Mouse (Mus musculus) heart, embryonic 12.5 days (tissue): ENCODE data around the gene Cdc34b. TPM values are rescaled to one million over a fixed set of nuclear protein-coding genes. Genes with fewer than 3 reads are reported as not detected.

Source experiments
- ATAC-seq: fragments of 200-750 bp; cut with Nextera tagmentation; 2 replicates; pipeline ENCODE4 v1.8.0; 2017; ENCODE audit warnings: moderate TSS enrichment, moderate library complexity; ENCODE audit not compliant: insufficient number of reproducible peaks, low FRiP score
- H3K27ac ChIP-seq: fragments of 300-500 bp; sonication (generic); 2 replicates; pipeline ENCODE4 v1.5.1; 2016; ENCODE audit warnings: mild to moderate bottlenecking, moderate library complexity; ENCODE audit not compliant: poor library complexity, severe bottlenecking
- H3K27me3 ChIP-seq: fragments of 300-500 bp; sonication (generic); replicated peaks from 2 replicates; pipeline ENCODE4 v1.6.1; 2016; ENCODE audit warnings: mild to moderate bottlenecking, moderate library complexity
- H3K36me3 ChIP-seq: fragments of 300-500 bp; sonication (generic); 2 replicates; pipeline ENCODE4 v1.6.1; 2016; ENCODE audit warnings: mild to moderate bottlenecking, moderate library complexity
- H3K4me1 ChIP-seq: fragments of 300-500 bp; sonication (generic); replicated peaks from 2 replicates; pipeline ENCODE4 v1.6.1; 2016; ENCODE audit warnings: mild to moderate bottlenecking
- H3K4me2 ChIP-seq: fragments of 300-500 bp; sonication (generic); 2 replicates; pipeline ENCODE4 v1.6.1; 2016; ENCODE audit warnings: mild to moderate bottlenecking, moderate library complexity
- H3K4me3 ChIP-seq: fragments of 300-500 bp; sonication (generic); 2 replicates; pipeline ENCODE4 v1.5.1; 2016; ENCODE audit warnings: mild to moderate bottlenecking
- H3K9ac ChIP-seq: fragments of 300-500 bp; sonication (generic); 2 replicates; pipeline ENCODE4 v1.6.1; 2016; ENCODE audit warnings: mild to moderate bottlenecking, moderate library complexity
- H3K9me3 ChIP-seq: fragments of 300-500 bp; sonication (generic); replicated peaks from 2 replicates; pipeline ENCODE4 v1.6.1; 2016; ENCODE audit warnings: mild to moderate bottlenecking, moderate library complexity
- WGBS: fragments of 180-500 bp; shearing (Covaris S2); methylation state at CpG from one replicate; pipeline ENCODE4 v1.1.7; 2016; 5-methylcytosine and 5-hydroxymethylcytosine counted together
- polyA plus RNA-seq: library from polyadenylated mRNA; unstranded; fragments of >200 nt; fragmentation: Nextera tagmentation; extraction: Ambion mirVana; gene quantifications from 2 replicates; pipeline ENCODE4 v1.2.1, GENCODE M21; 2016

Gene Cdc34b
- polyA plus RNA-seq, 1 experiment from 2014 or later: not detected

DNA sequence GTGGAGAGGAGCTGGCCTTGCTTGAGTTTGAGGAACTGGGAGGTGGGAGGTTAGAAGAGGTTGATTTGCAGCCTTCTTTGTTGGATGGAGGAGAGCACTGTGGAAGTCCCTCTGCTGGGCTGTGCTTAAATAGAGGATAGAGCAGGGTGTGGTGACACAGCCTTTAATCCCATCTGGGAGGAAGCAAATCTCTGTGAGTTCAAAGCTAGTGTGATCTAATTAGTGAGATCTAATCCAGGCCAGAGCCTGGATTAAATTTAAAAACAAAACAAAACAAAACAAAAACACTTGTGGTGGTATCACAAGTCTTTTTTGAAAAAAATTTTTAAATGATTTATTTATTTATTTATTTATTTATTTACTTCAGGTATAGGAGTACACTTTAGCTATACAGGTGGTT, 41.0 kb downstream of the Cdc34b start, which contains the start of gene Tmem92:
Gene Tmem92 (minus strand): TSS at position 101 of the 400 bp plus-strand sequence.
- Histone ChIP-seq H3K4me2 (no peak within 1 kb of the TSS), H3K36me3 (no peaks in the 10 kb centered on the region), H3K4me3 (no peak within 1 kb of the TSS), H3K9me3 (no peaks in the 10 kb centered on the region), H3K27ac (no peak within 1 kb of the TSS), H3K4me1 (no peaks in the 10 kb centered on the region), H3K9ac (no peak within 1 kb of the TSS), H3K27me3 (peaks cover 8% of the 10 kb centered on the region; the same call in 1 of the 2 replicates)
- ATAC-seq: no peak

DNA sequence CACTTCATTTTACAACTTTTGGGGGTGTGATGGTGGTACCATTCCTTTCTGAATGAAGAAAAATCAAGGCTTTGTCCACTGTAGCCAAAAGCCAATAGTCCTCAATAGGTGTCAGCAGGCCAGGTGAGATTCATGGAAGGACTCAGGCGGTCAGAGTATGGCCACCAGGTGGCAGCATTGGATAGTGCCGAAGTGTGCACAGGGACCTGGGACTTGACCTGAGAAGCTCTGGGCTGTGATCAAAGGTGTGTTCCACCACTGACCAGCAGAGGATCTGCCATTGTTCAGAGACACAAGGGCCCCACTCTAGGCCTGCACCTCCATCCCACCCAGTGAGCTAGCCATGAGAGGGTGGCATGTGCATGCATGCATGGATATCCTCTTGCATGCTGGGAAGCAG, 43.7 kb downstream of the Cdc34b start:
- H3K9ac ChIP-seq: no peak overlapping the region
- H3K27ac ChIP-seq: no peak overlapping the region
- no peak overlapping the region for H3K4me3 ChIP-seq
- ATAC-seq: no peak
- 0 out of 2 replicates have a peak, but pooled peaks cover 6% of the 10 kb centered on the region for H3K27me3 ChIP-seq
- no peaks in the 10 kb centered on the region for H3K9me3 ChIP-seq
- 2% methylated on average over 2 of the region's 2 CpGs for WGBS
- H3K36me3 ChIP-seq: no peaks in the 10 kb centered on the region
- H3K4me2 ChIP-seq: no peak overlapping the region
- H3K4me1 ChIP-seq: no peaks in the 10 kb centered on the region

GRCm38 (mm10) chr11:94791700-94792099, 50.1 kb downstream of the Cdc34b start:
- Histone ChIP-seq H3K9me3 (no peaks in the 10 kb centered on the region), H3K4me2 (no peak overlapping the region), H3K4me3 (no peak overlapping the region), H3K27ac (no peak overlapping the region), H3K4me1 (no peaks in the 10 kb centered on the region), H3K36me3 (no peaks in the 10 kb centered on the region), H3K9ac (no peak overlapping the region), H3K27me3 (peaks cover 9% of the 10 kb centered on the region; the same call in 1 of the 2 replicates)
- no peak for ATAC-seq

Other genes starting within 250 kb of the Cdc34b start
- 14.4 and 14.5 TPM in 2 replicates for gene Epn3, start 241.8 kb upstream of the Cdc34b start, polyA plus RNA-seq
- gene Mycbpap, start 220.0 kb upstream of the Cdc34b start, polyA plus RNA-seq: 9.1 and 11.5 TPM in 2 replicates
- gene Rsad1, start 192.5 kb upstream of the Cdc34b start, polyA plus RNA-seq: 5.1 and 5.5 TPM in 2 replicates
- gene Chad, start 176.7 kb upstream of the Cdc34b start, polyA plus RNA-seq: 0.36 TPM in 1 of 2 replicates, not detected in the other
- gene Acsf2, start 139.9 kb upstream of the Cdc34b start, polyA plus RNA-seq: 3.4 and 4.3 TPM in 2 replicates
- gene Lrrc59, start 112.0 kb upstream of the Cdc34b start, polyA plus RNA-seq: 178 and 180 TPM in 2 replicates
- 123 and 128 TPM in 2 replicates for gene Mrpl27, start 88.0 kb upstream of the Cdc34b start, polyA plus RNA-seq
- 15.3 and 15.9 TPM in 2 replicates for gene Eme1, start 87.8 kb upstream of the Cdc34b start, polyA plus RNA-seq
- 16.4 and 17.8 TPM in 2 replicates for gene Xylt2, start 64.3 kb upstream of the Cdc34b start, polyA plus RNA-seq
- not detected in 2 replicates for gene Gm11541, start 37.3 kb upstream of the Cdc34b start, polyA plus RNA-seq
- not detected in 2 replicates for gene Tmem92, start 40.9 kb downstream of the Cdc34b start, polyA plus RNA-seq
- 404 and 446 TPM in 2 replicates for gene Col1a1, start 194.4 kb downstream of the Cdc34b start, polyA plus RNA-seq
- gene Hils1, start 225.8 kb downstream of the Cdc34b start, polyA plus RNA-seq: 0.30 TPM in 1 of 2 replicates, not detected in the other
- gene Sgca, start 234.5 kb downstream of the Cdc34b start, polyA plus RNA-seq: 20.6 and 26.6 TPM in 2 replicates
- gene Ppp1r9b, start 249.3 kb downstream of the Cdc34b start, polyA plus RNA-seq: 10.4 and 12.2 TPM in 2 replicates